Mouse (Mus musculus) small intestine, adult 2 months (tissue): ENCODE data around the gene Hes3.

Experiments used
- CTCF ChIP-seq: fragments of 200-500 bp; IDR thresholded peaks from 2 replicates; pipeline ENCODE4 v1.5.1; 2012; ENCODE audit warnings: low read depth, mild to moderate bottlenecking, control low read depth, inconsistent platforms, low read length, moderate library complexity, mixed read lengths; ENCODE audit not compliant: insufficient replicate concordance, insufficient read length; ENCODE audit errors: extremely low read depth
- POLR2A ChIP-seq: fragments of 200-500 bp; IDR thresholded peaks from 2 replicates; pipeline ENCODE4 v1.6.1; 2012; ENCODE audit warnings: low read depth, mild to moderate bottlenecking, control low read depth, inconsistent platforms, low read length, moderate library complexity

DNA sequence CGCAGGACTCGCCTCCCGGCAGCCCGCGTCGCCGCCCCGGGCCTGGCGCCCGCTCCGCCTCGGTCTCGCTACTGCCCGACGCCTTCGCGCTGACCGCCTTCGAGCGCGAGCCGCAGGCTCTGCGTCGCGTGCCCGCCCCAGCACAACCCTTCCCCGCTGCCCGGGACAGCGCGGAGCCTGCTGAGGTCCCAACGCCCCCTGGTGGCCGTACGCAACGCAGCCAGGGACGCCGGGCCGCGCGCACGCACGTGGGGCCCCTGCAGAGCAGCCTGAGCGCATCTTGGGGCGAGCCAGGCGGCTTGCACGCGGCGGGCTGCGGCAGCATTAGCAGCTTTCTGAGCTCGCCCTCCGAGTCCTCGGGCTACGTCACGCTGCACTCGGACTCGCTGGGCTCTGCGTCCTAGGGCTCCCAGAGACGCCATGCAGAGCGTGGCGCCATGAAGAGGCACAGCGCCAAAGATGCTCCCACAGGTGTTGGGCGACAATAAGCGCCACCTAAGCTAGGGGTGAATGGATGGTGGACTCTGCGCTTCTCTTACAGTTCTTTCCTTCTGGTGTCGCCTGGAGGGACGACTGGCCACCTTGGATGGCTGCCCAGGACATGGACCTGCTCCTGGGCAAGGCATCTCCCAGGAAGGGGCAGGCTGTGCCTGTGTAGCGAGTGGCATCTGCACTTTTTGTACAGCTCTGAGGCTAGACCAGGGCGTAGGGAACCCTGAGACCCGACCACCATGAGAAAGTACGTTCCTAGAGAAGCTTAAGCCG, 8.1 kb downstream of the Hes3 start:
- peak; percentile 62; the same call in 1 of the 2 replicates for TF ChIP-seq CTCF
- TF ChIP-seq POLR2A, result no peak
